Mouse (Mus musculus): ENCODE results near the gene Diaph2.

DNA sequence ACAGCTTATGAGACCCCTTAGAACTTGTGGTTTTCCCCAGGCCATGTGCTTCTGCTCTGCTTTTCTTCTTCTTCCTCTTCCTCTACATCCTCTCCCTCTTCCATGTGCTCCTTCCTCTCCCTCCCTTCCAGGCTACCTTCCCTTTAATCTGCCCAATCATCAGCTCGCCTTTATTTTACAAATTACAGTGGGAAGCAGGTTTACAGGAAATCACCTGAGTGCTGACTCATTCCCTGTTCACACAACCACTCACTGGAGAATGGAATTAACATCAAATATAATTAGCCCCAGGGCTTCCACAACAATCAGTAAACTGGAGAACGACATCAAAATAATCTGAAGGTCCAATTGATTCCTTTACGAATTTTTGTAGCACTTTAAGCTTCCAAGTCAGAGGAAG is 3.6 kb upstream of the Diaph2 start:
- TF ChIP-seq CTCF (IDR thresholded peaks at IDR 0.05; ENCODE audit: control insufficient read depth, insufficient read depth, low read length) (no peak), POLR2A (IDR thresholded peaks at IDR 0.05; ENCODE audit: borderline replicate concordance, control insufficient read depth, low read depth, low read length) (no peak)

Data from bone marrow, adult 2 months (tissue).